Mouse (Mus musculus) testis, postnatal 10 days (tissue): ENCODE measurements around the gene Gm20388.

Experiments used
- DNase-seq: peaks from one replicate; pipeline ENCODE4 v3.0.0; 2021; ENCODE audit warnings: low spot score

The Gm20388 gene

DNA sequence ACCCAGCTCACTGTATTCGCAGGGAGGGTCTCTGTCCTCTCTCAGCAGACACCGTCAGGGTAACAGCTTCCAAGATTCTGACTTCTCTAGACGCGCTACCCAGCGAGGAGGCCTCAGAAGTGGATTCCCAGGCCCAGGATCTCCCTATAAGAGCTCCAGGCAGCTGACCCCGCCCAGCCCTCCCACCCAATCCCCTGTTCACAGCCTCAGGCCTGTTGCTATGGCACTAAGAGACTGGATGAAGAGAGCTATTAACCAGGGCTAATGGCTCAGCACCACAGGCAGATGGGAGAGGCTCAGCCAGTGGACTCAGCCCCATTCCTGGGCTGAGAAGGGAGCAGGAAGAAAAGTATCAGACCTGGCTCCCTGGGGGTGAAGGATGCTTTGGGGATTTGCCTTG, 692.0 kb downstream of the Gm20388 start:
- no peak for DNase-seq

GRCm38 (mm10) chr8:120607460-120607859, 696.8 kb downstream of the Gm20388 start:
- peak; percentile 62 for DNase-seq

- peak; percentile 92 for DNase-seq
These were observed 697.2 kb downstream of the Gm20388 start for GRCm38 (mm10) chr8:120607885-120608284.

GRCm38 (mm10) chr8:120610824-120611223, 700.2 kb downstream of the Gm20388 start:
- DNase-seq, result no peak

- DNase-seq, result no peak
These were observed 703.9 kb downstream of the Gm20388 start for GRCm38 (mm10) chr8:120614491-120614890.

DNA sequence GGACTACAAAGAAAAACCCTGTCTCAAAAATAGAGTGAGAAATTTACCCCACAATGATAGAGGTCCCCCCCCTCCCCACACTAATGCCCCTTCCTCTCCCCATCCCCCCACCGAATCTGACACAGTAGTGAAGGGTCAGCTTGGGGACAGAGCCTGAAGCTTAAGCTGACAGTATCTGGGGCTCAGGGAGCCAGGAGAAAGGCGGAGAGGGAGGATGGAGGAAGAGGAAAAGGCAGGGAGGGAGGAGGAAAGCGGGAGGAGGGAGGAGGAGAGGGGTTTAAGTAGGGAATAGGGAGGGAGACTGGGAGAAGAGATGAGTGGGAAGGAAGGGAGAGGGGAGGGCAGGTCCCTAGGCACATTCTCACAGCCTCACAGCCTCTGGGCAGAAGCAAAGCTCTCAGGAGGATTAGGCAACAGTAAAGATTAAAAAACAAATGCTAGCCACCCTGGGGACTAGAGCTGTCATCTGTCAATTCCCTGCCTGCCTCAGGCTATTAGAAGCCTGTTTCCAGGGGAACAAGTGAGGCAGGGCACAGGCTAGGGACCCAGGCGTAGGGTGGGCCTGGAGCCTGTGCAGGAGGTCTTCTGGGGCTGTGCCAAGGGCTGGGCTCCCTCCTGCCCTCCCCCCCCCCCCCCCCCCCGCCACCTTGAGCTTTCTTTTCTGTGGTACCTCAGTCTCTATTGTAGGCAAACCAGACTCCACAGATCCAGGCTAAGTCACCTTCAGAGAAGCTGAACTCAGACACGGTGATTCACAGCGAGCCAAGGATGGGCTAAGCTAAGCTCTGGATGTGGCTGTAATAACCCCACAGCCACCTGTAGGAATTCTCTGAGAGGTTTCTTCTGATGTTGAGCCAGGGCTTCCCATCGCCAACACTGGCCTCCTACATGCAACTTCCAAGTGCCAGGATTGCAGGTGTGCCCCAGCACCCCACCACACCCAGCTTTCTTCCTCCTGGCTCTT, 706.3 kb downstream of the Gm20388 start:
- DNase-seq, result no peak

GRCm38 (mm10) chr8:120618110-120618509, 707.5 kb downstream of the Gm20388 start:
- peak; percentile 81 for DNase-seq

DNA sequence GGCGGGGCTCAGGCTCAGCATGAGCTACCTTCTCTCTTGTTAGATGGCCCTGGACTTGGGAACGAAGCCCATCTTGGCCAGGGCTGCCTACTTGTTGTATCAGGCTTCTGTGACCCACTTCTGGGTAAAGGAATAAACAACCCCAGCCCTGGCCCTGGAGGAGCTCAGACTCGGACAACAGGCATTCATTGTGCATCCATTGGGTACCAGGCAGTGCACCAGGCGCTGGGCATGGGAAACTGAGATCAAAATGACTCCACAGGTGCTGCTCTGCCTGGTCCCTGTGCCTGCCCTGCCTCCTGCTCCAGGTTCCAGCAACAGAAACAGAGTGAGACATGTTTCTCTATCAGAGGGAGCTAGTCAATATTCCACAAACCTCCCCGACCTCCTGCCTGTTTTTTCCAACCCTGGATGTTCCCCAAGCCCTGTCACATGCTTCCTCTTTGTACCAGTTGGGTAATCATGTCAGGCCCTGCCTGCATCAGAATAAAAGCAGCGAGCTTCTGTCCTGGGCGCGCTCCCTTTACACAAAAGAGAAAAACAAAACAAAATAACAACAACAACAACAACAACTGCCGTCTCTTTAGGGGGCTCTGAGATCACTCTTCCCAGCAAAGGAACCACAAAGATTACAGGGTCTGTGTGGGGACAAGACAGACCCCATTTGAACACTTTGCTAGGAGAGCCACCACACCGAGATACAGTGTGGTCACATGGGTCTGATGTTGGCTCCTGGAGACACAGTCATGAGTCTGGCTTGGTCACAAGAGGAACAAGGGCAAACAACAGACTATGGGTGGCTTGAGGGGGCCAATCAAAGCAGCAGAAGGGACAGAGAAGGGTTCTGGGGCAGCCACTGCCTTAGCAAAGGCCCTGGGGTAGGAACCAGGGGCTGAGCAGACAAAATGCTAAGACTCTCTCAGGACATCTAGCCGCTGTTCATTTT, 708.9 kb downstream of the Gm20388 start:
- DNase-seq, result no peak

DNA sequence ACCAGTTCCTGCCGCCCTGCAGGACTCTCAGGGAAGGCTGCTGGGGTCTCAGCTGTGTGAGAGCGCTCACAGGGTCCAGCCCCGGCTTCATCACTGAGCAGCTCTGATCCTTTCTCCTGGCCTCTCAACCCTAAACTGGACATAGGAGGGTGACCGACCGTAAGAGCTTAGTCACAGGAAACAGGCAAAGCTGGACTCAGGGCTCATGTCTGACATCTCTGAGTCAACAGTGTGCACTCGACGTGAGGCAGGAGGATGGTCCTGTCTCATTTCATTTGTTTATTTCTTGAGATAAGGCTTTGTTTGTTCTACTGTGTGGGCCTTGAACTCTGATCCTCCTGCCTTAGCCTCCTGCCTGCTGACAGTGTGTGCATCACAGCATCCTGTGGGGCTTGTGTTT, 709.8 kb downstream of the Gm20388 start:
- DNase-seq, result no peak

- no peak for DNase-seq
These were observed 711.5 kb downstream of the Gm20388 start for GRCm38 (mm10) chr8:120622161-120622560.

DNA sequence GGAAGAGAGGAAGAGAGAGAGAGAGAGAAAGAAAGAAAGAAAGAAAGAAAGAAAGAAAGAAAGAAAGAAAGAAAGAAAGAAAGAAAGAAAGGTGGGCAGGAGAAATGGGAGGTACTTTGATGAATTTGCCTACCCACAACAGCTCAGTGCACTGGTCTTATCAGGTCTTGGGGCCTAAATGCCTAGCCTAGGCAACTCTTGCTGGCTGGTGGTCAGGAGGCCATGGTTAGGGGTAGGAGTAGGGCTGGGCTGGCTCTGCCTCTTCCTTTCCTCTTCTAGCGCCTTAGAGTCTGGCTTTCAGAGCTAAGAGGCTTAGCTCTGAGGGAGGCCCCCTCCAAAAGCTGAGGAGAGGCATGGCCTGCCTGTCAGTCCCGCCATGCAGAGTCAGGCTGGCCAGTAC, 713.0 kb downstream of the Gm20388 start:
- no peak for DNase-seq

GRCm38 (mm10) chr8:120626461-120626860, 715.8 kb downstream of the Gm20388 start:
- DNase-seq, result no peak

GRCm38 (mm10) chr8:120627298-120627697, 716.7 kb downstream of the Gm20388 start:
- DNase-seq, result no peak

GRCm38 (mm10) chr8:120630031-120630430, 719.4 kb downstream of the Gm20388 start:
- no peak for DNase-seq

DNA sequence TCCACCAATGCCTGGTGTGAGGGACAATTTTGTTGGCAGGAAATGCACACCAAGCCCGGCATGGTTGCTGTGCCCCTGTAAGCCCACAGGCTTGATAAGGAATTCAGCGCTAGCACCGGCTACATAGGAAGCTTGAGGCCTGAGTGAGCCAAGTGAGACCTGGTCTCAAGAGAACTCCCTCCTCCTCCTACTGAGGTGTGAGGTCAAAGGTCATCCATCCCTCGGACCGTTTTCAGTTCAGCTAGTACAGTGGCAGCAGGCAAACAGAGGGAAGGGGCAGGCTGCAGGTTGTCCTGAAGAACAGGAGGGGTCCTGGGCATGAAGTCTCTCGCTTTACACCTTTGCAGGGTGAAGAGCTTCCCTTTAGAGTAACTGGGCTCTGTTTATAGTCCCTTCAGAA, 720.2 kb downstream of the Gm20388 start:
- no peak for DNase-seq

DNA sequence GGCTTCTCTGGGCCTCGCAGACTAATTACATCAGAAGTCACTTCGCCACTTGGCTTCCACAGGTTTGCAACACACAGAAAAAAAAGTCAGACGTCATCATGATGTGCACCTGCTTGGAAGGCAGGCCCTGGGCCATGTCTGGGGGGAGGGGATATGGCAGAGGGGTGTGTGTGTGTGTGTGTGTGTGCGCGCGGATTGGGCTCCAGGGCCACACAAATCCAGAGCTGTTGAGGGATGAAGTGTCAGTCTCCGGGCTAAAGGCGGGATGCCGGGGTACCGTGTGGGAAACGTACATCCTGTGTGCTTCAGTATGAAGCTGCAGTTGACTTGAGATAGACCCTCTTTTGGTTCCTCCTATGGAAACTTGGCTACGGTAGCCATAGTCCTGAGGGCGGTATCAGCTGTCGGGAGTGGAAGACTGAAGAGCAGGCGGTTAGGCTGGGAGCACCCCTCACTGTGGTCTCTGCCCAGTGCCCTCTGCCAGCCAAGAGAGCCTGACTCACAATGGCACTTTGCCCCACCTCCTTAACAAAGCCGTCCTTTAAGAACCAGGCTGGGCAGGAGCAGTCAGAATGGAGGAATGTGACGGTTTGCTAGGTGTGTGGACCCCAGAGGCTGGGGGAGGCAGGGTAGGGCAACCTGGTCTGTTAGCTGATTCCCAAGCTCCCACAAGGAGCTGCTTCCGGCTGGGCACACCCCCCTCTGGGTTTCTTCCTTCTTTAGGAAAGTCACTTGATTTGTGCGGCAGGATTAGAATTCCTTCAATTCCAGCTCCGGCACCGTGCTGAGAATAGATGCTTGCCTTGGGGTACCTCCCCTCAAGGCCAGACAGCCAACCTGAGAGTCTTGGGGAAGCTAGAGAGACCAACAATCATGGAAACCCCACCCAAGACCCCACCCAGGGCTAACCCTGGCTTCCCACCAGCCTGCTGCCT, 721.1 kb downstream of the Gm20388 start:
- no peak for DNase-seq

DNA sequence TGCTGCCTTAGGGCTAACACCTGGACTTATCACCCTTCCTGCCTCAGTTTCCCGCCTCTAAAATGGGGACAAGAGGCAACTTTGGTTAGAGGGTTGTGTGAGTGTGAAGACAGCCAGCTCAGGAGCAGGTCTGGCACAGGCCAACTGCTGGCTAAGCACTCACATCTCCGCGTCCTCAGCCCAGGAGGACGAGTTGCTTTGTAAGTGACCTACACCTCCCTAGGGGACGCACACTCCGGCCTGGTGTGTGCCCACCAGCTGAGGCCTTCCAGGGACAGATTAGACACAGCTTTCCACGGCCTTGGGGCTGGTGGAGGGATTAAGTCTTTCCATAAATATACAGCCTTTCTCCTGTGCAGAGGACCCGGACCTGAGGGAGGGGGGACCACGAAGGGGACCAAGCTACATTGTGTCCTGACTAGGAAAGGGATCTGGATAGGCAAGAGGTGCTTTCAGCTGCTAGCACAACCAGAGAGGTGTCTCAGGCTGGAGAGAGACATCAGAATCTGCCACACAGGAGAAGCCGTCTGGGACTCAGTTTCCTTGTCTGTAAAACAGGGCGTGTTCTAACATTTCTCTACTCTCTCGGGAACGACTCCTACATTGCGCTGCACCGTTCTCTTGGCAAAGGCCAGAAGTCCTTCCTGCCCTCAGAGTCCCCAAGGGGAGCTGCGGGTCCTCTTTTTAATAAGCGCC, 722.5 kb downstream of the Gm20388 start:
- no peak for DNase-seq

DNA sequence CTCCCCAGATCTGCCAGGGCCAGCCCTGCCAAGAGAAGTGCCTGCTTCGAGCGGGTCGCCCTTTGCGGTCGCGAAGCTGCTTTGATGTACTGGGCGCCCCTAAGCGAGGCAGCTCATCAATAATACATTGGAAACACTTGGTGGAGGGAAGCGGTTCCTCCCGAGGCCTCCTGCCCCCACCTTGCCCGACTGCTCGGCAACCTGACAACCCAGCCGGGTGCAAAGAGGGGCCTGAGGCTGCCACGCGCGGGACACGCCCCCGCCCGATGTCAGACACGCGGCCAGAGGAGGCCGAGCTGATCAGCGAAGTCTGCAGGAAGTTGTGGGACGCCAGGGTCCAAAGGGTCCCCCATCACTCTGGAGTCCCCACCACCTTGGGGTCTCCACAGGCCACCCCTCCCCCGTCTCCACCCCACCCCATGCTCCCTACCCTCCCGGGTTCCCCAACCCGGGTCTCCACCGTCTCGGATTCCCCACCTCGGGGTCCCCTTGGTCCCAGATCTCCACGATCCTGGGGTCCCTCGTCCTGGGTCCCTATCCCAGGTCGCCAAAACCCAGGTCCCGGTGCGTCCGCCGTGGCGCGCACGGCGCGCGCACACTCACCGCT, 723.1 kb downstream of the Gm20388 start:
- no peak for DNase-seq

- peak; percentile 66 for DNase-seq
These were observed 723.7 kb downstream of the Gm20388 start for GRCm38 (mm10) chr8:120634329-120634839.

GRCm38 (mm10) chr8:120641245-120641644, 730.6 kb downstream of the Gm20388 start:
- no peak for DNase-seq
